Mouse (Mus musculus) neural tube, embryonic 11.5 days (tissue): ENCODE measurements around the gene Gsdma2. TPM values are rescaled to one million over a fixed set of nuclear protein-coding genes. Genes with fewer than 3 reads are reported as not detected.
"Not testable (repeated sequence)": the region's sequence is repeated elsewhere in the genome, so short reads cannot be mapped to it uniquely, and the experiment has no call there.

Experiments
- ATAC-seq: fragments of 200-750 bp; cut with Nextera tagmentation; 2 replicates; pipeline ENCODE4 v1.8.0; 2017; ENCODE audit warnings: moderate number of reproducible peaks, mild to moderate bottlenecking, moderate TSS enrichment, moderate library complexity; ENCODE audit not compliant: insufficient read depth, low FRiP score, low TSS enrichment
- DNase-seq: peaks from one replicate; pipeline ENCODE4 v3.0.0-alpha.2; 2015; ENCODE audit warnings: low spot score
- H3K27ac ChIP-seq: fragments of 300-500 bp; sonication (generic); 2 replicates; pipeline ENCODE4 v1.5.1; 2014; ENCODE audit warnings: low read depth, mild to moderate bottlenecking, low read length
- H3K27me3 ChIP-seq: fragments of 300-500 bp; sonication (generic); 2 replicates; pipeline ENCODE4 v1.6.1; 2014; ENCODE audit warnings: mild to moderate bottlenecking, low read length, mixed read lengths; ENCODE audit not compliant: control insufficient read depth, insufficient read depth
- H3K36me3 ChIP-seq: fragments of 300-500 bp; sonication (generic); 2 replicates; pipeline ENCODE4 v1.6.1; 2014; ENCODE audit warnings: mild to moderate bottlenecking, low read length, moderate library complexity, mixed read lengths; ENCODE audit not compliant: control insufficient read depth, insufficient read depth
- H3K4me1 ChIP-seq: fragments of 300-500 bp; sonication (generic); 2 replicates; pipeline ENCODE4 v1.6.1; 2014; ENCODE audit warnings: low read length, mixed read lengths; ENCODE audit not compliant: control insufficient read depth, insufficient read depth
- H3K4me2 ChIP-seq: fragments of 300-500 bp; sonication (generic); 2 replicates; pipeline ENCODE4 v1.6.1; 2014; ENCODE audit warnings: low read depth, mild to moderate bottlenecking, moderate library complexity
- H3K4me3 ChIP-seq: fragments of 300-500 bp; sonication (generic); 2 replicates; pipeline ENCODE4 v1.5.1; 2014; ENCODE audit warnings: low read depth, low read length
- H3K9ac ChIP-seq: fragments of 300-500 bp; sonication (generic); 2 replicates; pipeline ENCODE4 v1.6.1; 2014; ENCODE audit warnings: mild to moderate bottlenecking, low read length
- H3K9me3 ChIP-seq: fragments of 300-500 bp; sonication (generic); 2 replicates; pipeline ENCODE4 v1.6.1; 2016; ENCODE audit warnings: low read length; ENCODE audit not compliant: control insufficient read depth
- WGBS: fragments of 180-500 bp; shearing (Covaris S2); extraction: QIAGEN DNeasy Blood & Tissue Kit; methylation state at CpG from one replicate; pipeline ENCODE4 v1.1.7; 2014; 5-methylcytosine and 5-hydroxymethylcytosine counted together
- polyA plus RNA-seq: library from polyadenylated mRNA; unstranded; fragments of >200 nt; fragmentation: Nextera tagmentation; extraction: Ambion mirVana; gene quantifications from 2 replicates; pipeline ENCODE4 v1.2.1, GENCODE M21; 2014

Gsdma2 gene
- polyA plus RNA-seq, 1 experiment from 2014 or later, result 0.17 TPM

DNA sequence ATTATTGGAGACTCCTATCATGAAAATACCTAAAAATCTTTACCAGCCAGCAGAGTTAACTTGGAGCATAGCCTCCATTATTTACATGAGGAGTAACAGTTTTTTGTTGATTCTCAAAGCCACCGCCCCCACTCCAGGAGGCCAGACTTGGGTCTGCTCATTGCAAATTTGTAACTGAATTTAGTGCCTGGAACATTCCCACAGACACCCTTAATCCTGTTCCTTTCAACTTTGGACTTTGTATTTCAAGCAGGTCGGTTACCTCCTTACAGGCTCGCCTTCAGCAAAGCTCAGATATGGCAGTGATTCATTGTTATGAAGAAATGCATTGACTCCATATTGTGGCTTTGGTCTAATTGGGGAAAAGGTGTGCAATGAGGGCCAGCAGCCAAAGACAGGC is 1.8 kb upstream of the Gsdma2 start:
- no peak overlapping the region for H3K9ac ChIP-seq
- H3K4me1 ChIP-seq, result no peaks in the 10 kb centered on the region
- H3K36me3 ChIP-seq, result no peaks in the 10 kb centered on the region
- H3K4me3 ChIP-seq, result no peak overlapping the region
- H3K4me2 ChIP-seq, result no peak overlapping the region
- WGBS, result 84% methylated on average over 3 of the region's 3 CpGs
- ATAC-seq, result no peak
- H3K27ac ChIP-seq, result no peak overlapping the region
- no peak for DNase-seq
- H3K9me3 ChIP-seq, result no peaks in the 10 kb centered on the region
- no peaks in the 10 kb centered on the region for H3K27me3 ChIP-seq

DNA sequence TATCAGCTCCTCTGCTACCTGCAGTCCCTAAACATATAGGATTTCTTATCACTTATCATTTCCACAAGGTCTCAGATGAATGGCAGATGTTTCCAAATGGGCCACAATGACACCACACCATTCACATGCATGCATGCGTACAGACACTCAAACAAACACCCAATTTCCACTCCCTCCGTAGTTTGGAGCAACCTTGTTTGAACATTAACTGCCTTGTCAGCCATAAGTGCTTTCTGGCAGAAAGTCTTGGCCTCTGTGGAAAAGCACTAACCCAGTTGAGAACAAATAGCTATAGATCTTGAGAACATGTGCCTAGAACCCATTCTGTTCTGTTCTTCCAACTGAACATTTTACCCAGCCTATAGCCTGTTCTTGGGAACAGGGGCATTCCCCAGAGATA is 613 bp upstream of the Gsdma2 start:
- H3K9ac ChIP-seq, result no peak overlapping the region
- H3K4me3 ChIP-seq, result no peak overlapping the region
- no peaks in the 10 kb centered on the region for H3K27me3 ChIP-seq
- ATAC-seq, result no peak
- H3K9me3 ChIP-seq, result no peaks in the 10 kb centered on the region
- H3K4me2 ChIP-seq, result no peak overlapping the region
- no peaks in the 10 kb centered on the region for H3K36me3 ChIP-seq
- no peak for DNase-seq
- WGBS, result 83% methylated on average over 2 of the region's 2 CpGs
- no peaks in the 10 kb centered on the region for H3K4me1 ChIP-seq
- no peak overlapping the region for H3K27ac ChIP-seq

DNA sequence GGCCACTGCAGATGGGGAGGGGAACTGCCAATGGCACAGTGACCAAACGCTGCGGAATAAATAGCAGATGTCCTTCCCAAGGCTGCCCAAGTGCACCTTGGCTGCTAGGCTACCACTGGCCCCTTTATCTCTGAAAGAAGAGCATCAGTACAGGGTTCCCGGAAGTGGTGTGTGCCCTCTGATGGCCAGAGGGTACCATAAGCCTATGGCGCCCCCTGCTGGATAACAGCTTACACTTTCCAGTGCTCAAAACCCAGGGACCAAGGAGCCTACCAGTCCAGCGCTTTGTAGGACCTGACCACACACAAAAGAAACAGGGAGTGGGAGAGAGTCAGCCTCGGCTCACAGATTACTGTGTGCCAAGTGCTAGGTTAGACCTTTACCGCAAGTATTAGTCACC is 8.5 kb downstream of the Gsdma2 start:
- not testable (repeated sequence) for ATAC-seq, H3K4me3 ChIP-seq, H3K4me2 ChIP-seq, H3K27me3 ChIP-seq, H3K27ac ChIP-seq, H3K4me1 ChIP-seq, H3K9me3 ChIP-seq, H3K36me3 ChIP-seq, H3K9ac ChIP-seq
- WGBS, result 13% methylated on average over 7 of the region's 7 CpGs
- DNase-seq, result peak; percentile 50

DNA sequence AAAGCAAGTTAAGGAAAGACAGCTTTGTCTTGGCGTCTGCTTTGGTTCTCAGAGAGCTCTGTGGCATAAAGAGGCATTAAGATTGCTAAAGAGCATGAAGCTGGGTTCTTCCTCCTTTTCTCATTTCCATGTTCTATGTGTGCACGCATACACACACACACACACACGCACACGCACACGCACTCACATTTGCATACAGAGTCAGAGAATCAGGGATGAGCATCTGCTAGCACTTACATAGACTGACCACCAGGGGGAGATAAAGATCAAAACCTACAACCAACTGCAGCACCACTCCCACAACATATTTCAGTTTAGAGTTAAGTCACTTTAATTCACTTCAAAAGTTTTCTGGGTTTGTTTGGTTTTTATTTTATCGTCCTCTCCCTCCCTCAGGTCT is 14.0 kb downstream of the Gsdma2 start:
- no peaks in the 10 kb centered on the region for H3K36me3 ChIP-seq
- no peak for ATAC-seq
- WGBS, result 11% methylated on average over 6 of the region's 6 CpGs
- no peak overlapping the region for H3K9ac ChIP-seq
- H3K4me3 ChIP-seq, result no peak overlapping the region
- no peaks in the 10 kb centered on the region for H3K9me3 ChIP-seq
- no peak overlapping the region for H3K27ac ChIP-seq
- no peaks in the 10 kb centered on the region for H3K4me1 ChIP-seq
- DNase-seq, result peak; percentile 49
- no peaks in the 10 kb centered on the region for H3K27me3 ChIP-seq
- H3K4me2 ChIP-seq, result no peak overlapping the region

DNA sequence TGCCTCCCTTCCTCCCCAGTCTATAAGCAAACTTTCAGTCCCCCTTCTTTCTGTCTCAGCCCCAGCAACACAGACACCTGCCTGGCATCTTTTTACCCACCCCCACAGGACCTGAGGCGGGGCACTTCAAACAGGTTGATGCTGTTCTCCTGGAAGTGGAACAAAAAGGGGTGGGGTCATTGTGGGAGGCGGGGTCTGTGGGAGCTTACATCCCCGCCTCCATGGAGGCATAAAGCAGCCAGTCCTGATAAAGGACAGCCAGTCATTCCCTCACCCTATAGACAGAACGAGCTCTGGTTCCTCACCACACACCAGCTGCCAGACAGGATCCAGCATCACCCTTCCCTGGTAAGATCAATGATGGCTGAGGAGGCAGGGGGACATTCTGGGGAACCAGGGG is 17.5 kb downstream of the Gsdma2 start, which contains the start of gene Gsdma:
Gene Gsdma (plus strand): TSS at position 261 of the 400 bp plus-strand sequence.
- H3K27me3 ChIP-seq, result no peaks in the 10 kb centered on the region
- WGBS, result 29% methylated on average over 4 of the region's 4 CpGs
- no peak within 1 kb of the TSS for H3K4me3 ChIP-seq
- no peaks in the 10 kb centered on the region for H3K4me1 ChIP-seq
- H3K4me2 ChIP-seq, result no peak within 1 kb of the TSS
- H3K9me3 ChIP-seq, result no peaks in the 10 kb centered on the region
- H3K36me3 ChIP-seq, result no peaks in the 10 kb centered on the region
- H3K9ac ChIP-seq, result no peak within 1 kb of the TSS
- ATAC-seq, result no peak
- H3K27ac ChIP-seq, result no peak within 1 kb of the TSS
- DNase-seq, result no peak

DNA sequence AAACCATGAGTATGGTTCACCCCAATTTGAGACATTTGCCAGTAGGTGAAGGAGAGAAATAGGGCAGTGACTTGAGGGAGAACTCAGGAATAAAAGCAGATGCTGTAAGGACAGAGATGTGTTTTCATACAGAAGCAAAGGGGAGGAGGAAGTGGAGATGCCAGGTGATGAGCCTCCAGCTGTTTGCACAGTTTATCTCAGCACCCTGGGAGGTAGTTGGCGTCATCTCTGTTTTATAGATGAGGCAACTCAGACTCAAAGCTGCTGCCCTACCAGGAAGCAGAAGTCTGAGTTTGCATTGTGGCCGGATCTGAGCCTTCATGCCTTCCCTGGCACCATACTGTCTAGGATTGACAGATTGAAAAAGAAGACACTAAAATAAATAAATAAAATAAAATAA is 22.4 kb downstream of the Gsdma2 start:
- no peaks in the 10 kb centered on the region for H3K4me1 ChIP-seq
- H3K9ac ChIP-seq, result no peak overlapping the region
- H3K4me2 ChIP-seq, result no peak overlapping the region
- no peak overlapping the region for H3K27ac ChIP-seq
- DNase-seq (no peak), ATAC-seq (no peak)
- no peaks in the 10 kb centered on the region for H3K27me3 ChIP-seq
- H3K9me3 ChIP-seq, result no peaks in the 10 kb centered on the region
- 74% methylated on average over 2 of the region's 2 CpGs for WGBS
- H3K36me3 ChIP-seq, result no peaks in the 10 kb centered on the region
- no peak overlapping the region for H3K4me3 ChIP-seq

DNA sequence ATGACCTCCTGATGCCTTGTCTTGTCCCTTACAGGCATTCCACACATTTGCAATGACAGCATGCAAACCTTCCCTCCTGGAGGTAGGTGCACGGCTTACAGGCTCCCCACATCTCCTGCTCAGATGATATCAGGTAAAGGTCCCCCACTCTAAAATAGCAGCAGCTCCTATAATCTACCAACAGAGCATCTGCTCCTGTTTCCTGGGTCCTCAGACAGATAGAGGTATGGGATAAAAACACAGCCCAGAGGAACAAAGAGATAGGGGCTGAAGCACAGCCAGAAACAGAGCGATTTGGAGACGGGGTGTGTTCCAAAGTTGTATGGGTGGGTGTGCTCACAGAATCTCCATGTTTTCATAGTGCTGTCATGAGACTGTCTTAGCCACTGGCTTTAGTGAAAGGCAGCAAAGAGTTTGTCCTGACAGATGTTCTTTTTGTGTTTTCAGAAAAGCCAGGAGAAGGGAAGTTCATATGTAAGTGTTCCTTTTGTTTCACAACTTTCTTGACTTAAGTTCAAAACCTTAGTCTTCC is 24.8 kb downstream of the Gsdma2 start:
- H3K4me2 ChIP-seq, result no peak overlapping the region
- no peak overlapping the region for H3K4me3 ChIP-seq
- ATAC-seq (no peak), DNase-seq (no peak)
- H3K27ac ChIP-seq, result no peak overlapping the region
- 72% methylated on average over 3 of the region's 3 CpGs for WGBS
- H3K9ac ChIP-seq, result no peak overlapping the region
- H3K9me3 ChIP-seq, result no peaks in the 10 kb centered on the region
- H3K4me1 ChIP-seq, result no peaks in the 10 kb centered on the region
- H3K36me3 ChIP-seq, result no peaks in the 10 kb centered on the region
- H3K27me3 ChIP-seq, result no peaks in the 10 kb centered on the region

DNA sequence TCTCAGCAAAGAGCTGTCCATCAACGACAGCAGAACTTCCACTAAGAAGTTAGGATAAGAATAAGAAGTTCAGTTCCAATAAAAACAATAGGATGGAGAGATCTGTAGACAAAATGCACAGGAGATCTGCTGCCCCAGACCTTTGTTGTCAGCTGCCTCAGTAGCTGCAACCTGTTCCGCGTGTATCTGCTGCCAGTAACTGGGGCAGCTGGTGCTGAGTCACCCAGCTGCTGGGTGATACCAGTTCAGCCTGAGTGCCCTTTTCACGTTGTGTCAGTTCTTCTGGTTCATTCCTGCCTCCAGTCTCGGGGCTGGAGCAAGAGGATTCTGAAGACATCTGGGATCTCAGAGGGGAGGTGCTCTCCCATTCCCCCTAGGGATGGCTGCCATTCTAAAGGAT is 25.3 kb downstream of the Gsdma2 start:
- H3K27ac ChIP-seq, result no peak overlapping the region
- H3K27me3 ChIP-seq, result no peaks in the 10 kb centered on the region
- 62% methylated on average over 5 of the region's 5 CpGs for WGBS
- H3K4me3 ChIP-seq, result no peak overlapping the region
- no peak for DNase-seq
- ATAC-seq, result no peak
- H3K4me1 ChIP-seq, result no peaks in the 10 kb centered on the region
- no peak overlapping the region for H3K4me2 ChIP-seq
- H3K36me3 ChIP-seq, result no peaks in the 10 kb centered on the region
- H3K9ac ChIP-seq, result no peak overlapping the region
- H3K9me3 ChIP-seq, result no peaks in the 10 kb centered on the region

DNA sequence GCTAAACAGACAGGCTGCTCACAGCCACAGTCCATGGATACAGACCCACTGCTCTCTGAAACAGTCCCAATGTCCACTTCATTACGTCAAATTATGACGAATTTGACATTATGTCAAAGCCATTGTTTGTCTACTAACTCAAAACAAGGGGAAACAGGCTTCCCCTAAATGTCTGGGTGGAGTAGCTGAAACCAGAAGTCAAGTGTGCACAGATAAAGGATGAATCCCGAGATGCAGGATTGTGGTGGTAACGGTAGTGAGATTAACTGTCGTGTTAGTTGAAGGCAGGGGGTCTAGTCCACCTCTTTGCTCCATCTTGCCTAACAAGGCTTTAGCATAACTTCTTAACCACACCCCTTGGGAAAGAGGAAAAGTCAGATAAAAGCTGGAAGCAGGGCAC is 25.9 kb downstream of the Gsdma2 start:
- Histone ChIP-seq H3K4me3 (no peak overlapping the region), H3K9me3 (no peaks in the 10 kb centered on the region), H3K4me1 (no peaks in the 10 kb centered on the region), H3K9ac (no peak overlapping the region), H3K27me3 (no peaks in the 10 kb centered on the region), H3K27ac (no peak overlapping the region), H3K4me2 (no peak overlapping the region), H3K36me3 (no peaks in the 10 kb centered on the region)
- ATAC-seq (no peak), DNase-seq (no peak)
- WGBS, result 87% methylated on average over 5 of the region's 5 CpGs
